Mouse (Mus musculus) brain, embryonic 14.5 days (tissue): ENCODE measurements around the gene Ccdc77.

Experiments used
- CTCF ChIP-seq: fragments of 200-500 bp; IDR thresholded peaks from 2 replicates; pipeline ENCODE4 v1.5.1; 2012; ENCODE audit warnings: inconsistent platforms, mild to moderate bottlenecking, moderate library complexity, borderline replicate concordance; ENCODE audit not compliant: insufficient read depth, insufficient read length; ENCODE audit errors: extremely low read depth
- POLR2A ChIP-seq: fragments of 200-500 bp; IDR thresholded peaks from 2 replicates; pipeline ENCODE4 v1.6.1; 2012; ENCODE audit warnings: mild to moderate bottlenecking, inconsistent platforms, borderline replicate concordance; ENCODE audit not compliant: poor library complexity, insufficient read depth, insufficient read length, severe bottlenecking; ENCODE audit errors: extremely low read depth

GRCm38 (mm10) chr6:120376736-120377135 lies 12.6 kb upstream of the Ccdc77 start:
- TF ChIP-seq CTCF (no peak), POLR2A (no peak)
